In genomic region chr10:80806341-80807056, GRCm38 (mm10) we compare ENCODE assay signal across 8 mouse cellular contexts. TPM values are rescaled to one million over a fixed set of nuclear protein-coding genes. Genes with fewer than 3 reads are reported as not detected.
DNase-seq lines count a peak whose midpoint lies in the region; ATAC-seq and TF ChIP-seq lines count a peak whose summit lies in the region.

No protein-coding gene starts in this region.

- H3K27ac ChIP-seq in kidney, adult 2 months (ENCODE audit: insufficient read depth, low read depth, low read length) = no peak overlapping the region
- H3K27ac ChIP-seq in embryonic facial prominence, embryonic 10.5 days (replicated peaks) = peak overlapping the region; percentile 85
- H3K27ac ChIP-seq in hindbrain, embryonic 12.5 days = peak overlapping the region; percentile 76
- H3K27ac ChIP-seq in midbrain, embryonic 13.5 days = peak overlapping the region; percentile 87

- no peak for TF ChIP-seq POLR2A in kidney, adult 2 months (IDR thresholded peaks at IDR 0.05; ENCODE audit: low read depth, low read length)

- no peaks in the 10 kb centered on the region for H3K9me3 ChIP-seq in embryonic facial prominence, embryonic 10.5 days
- no peaks in the 10 kb centered on the region for H3K9me3 ChIP-seq in hindbrain, embryonic 12.5 days (replicated peaks)
- no peaks in the 10 kb centered on the region for H3K9me3 ChIP-seq in midbrain, embryonic 13.5 days

- peak overlapping the region; percentile 98 for H3K4me2 ChIP-seq in hindbrain, embryonic 12.5 days (replicated peaks)
- peak overlapping the region; percentile 84 for H3K4me2 ChIP-seq in midbrain, embryonic 13.5 days (replicated peaks)

- peak overlapping the region; percentile 76 for H3K9ac ChIP-seq in hindbrain, embryonic 12.5 days
- H3K9ac ChIP-seq in midbrain, embryonic 13.5 days (replicated peaks) = peak overlapping the region; percentile 78

- H3K4me1 ChIP-seq in kidney, adult 2 months (ENCODE audit: control insufficient read depth, insufficient read depth, low read length) = peaks cover 6% of the 10 kb centered on the region; the same call in 1 of the 2 replicates
- peaks cover 63% of the 10 kb centered on the region for H3K4me1 ChIP-seq in embryonic facial prominence, embryonic 10.5 days
- H3K4me1 ChIP-seq in hindbrain, embryonic 12.5 days = peaks cover 41% of the 10 kb centered on the region
- peaks cover 45% of the 10 kb centered on the region for H3K4me1 ChIP-seq in midbrain, embryonic 13.5 days (replicated peaks)

- WGBS in kidney, adult 2 months = 54% methylated on average over 34 of the region's 34 CpGs
- WGBS in embryonic facial prominence, embryonic 10.5 days = 42% methylated on average over 34 of the region's 34 CpGs
- WGBS in hindbrain, embryonic 12.5 days = 36% methylated on average over 34 of the region's 34 CpGs
- 37% methylated on average over 34 of the region's 34 CpGs for WGBS in midbrain, embryonic 13.5 days

- H3K36me3 ChIP-seq in kidney, adult 2 months (ENCODE audit: control insufficient read depth, insufficient read depth, low read length) = no peaks in the 10 kb centered on the region
- H3K36me3 ChIP-seq in embryonic facial prominence, embryonic 10.5 days (replicated peaks) = peaks cover 55% of the 10 kb centered on the region
- peaks cover 40% of the 10 kb centered on the region for H3K36me3 ChIP-seq in hindbrain, embryonic 12.5 days
- H3K36me3 ChIP-seq in midbrain, embryonic 13.5 days = peaks cover 40% of the 10 kb centered on the region

- no peak for TF ChIP-seq CTCF in kidney, adult 2 months (conservative IDR thresholded peaks at IDR 0.05; ENCODE audit: insufficient read depth, insufficient read length, low read depth, low read length)

- ATAC-seq in hindbrain, embryonic 12.5 days (ENCODE audit: low FRiP score) = peak; percentile 15; the same call in 1 of the 2 replicates
- ATAC-seq in midbrain, embryonic 13.5 days = peak; percentile 8; the same call in 1 of the 2 replicates

- H3K27me3 ChIP-seq in kidney, adult 2 months (replicated peaks; ENCODE audit: control insufficient read depth, insufficient read depth, low read length) = no peaks in the 10 kb centered on the region
- H3K27me3 ChIP-seq in embryonic facial prominence, embryonic 10.5 days (replicated peaks; ENCODE audit: low read depth, poor library complexity, severe bottlenecking) = peaks cover 65% of the 10 kb centered on the region
- peaks cover 60% of the 10 kb centered on the region for H3K27me3 ChIP-seq in hindbrain, embryonic 12.5 days
- peaks cover 56% of the 10 kb centered on the region for H3K27me3 ChIP-seq in midbrain, embryonic 13.5 days

- DNase-seq in kidney, adult 2 months = no peak
- DNase-seq in kidney, adult 18-20 months = no peak
- no peak for DNase-seq in embryonic facial prominence, embryonic 10.5 days (ENCODE audit: low spot score)
- DNase-seq in right cerebral cortex, postnatal 10 days (ENCODE audit: low spot score in 2 of 2) = no peak
- DNase-seq in ovary, postnatal 10 days (ENCODE audit: low spot score) = no peak
- no peak for DNase-seq in yolk sac, embryonic 10.5 days (ENCODE audit: low spot score)

- H3K4me3 ChIP-seq in kidney, adult 2 months (ENCODE audit: insufficient read depth, low read depth, low read length) = peak overlapping the region; percentile 49
- peak overlapping the region; percentile 68 for H3K4me3 ChIP-seq in embryonic facial prominence, embryonic 10.5 days
- H3K4me3 ChIP-seq in hindbrain, embryonic 12.5 days = peak overlapping the region; percentile 47
- H3K4me3 ChIP-seq in midbrain, embryonic 13.5 days (replicated peaks) = peak overlapping the region; percentile 46

RNA-seq across cellular contexts. Expression of gene Amh, which starts 1.5 kb away (rescaled TPM):
- polyA plus RNA-seq in kidney, adult 2 months (2012; rRNA removed) = 0.17 and 0.23 TPM in 2 replicates
- polyA plus RNA-seq in embryonic facial prominence, embryonic 10.5 days (2016; fragmentation: Nextera tagmentation; extraction: Ambion mirVana) = 0.11 and 0.17 TPM in 2 replicates
- not detected in 2 replicates for polyA plus RNA-seq in hindbrain, embryonic 12.5 days (2016; fragmentation: Nextera tagmentation; extraction: Ambion mirVana)
- not detected in 2 replicates for polyA plus RNA-seq in midbrain, embryonic 13.5 days (2015; fragmentation: Nextera tagmentation; extraction: Ambion mirVana)

RNA-seq across cellular contexts. Expression of gene Jsrp1, which starts 6.8 kb away (rescaled TPM):
- polyA plus RNA-seq in kidney, adult 2 months (2012; rRNA removed) = 0.20 and 3.2 TPM in 2 replicates
- polyA plus RNA-seq in embryonic facial prominence, embryonic 10.5 days (2016; fragmentation: Nextera tagmentation; extraction: Ambion mirVana) = 0.26 and 0.52 TPM in 2 replicates
- polyA plus RNA-seq in hindbrain, embryonic 12.5 days (2016; fragmentation: Nextera tagmentation; extraction: Ambion mirVana) = 0.83 and 1.7 TPM in 2 replicates
- 0.28 and 0.43 TPM in 2 replicates for polyA plus RNA-seq in midbrain, embryonic 13.5 days (2015; fragmentation: Nextera tagmentation; extraction: Ambion mirVana)

RNA-seq across cellular contexts. Expression of gene Plekhj1, which starts 8.1 kb away (rescaled TPM):
- polyA plus RNA-seq in kidney, adult 2 months (2012; rRNA removed) = 36.9 and 39.3 TPM in 2 replicates
- 181 and 184 TPM in 2 replicates for polyA plus RNA-seq in embryonic facial prominence, embryonic 10.5 days (2016; fragmentation: Nextera tagmentation; extraction: Ambion mirVana)
- 139 TPM in 2 replicates for polyA plus RNA-seq in hindbrain, embryonic 12.5 days (2016; fragmentation: Nextera tagmentation; extraction: Ambion mirVana)
- 131 and 150 TPM in 2 replicates for polyA plus RNA-seq in midbrain, embryonic 13.5 days (2015; fragmentation: Nextera tagmentation; extraction: Ambion mirVana)

RNA-seq across cellular contexts. Expression of gene Sf3a2, which starts 8.5 kb away (rescaled TPM):
- polyA plus RNA-seq in kidney, adult 2 months (2012; rRNA removed) = 22.6 and 23.1 TPM in 2 replicates
- polyA plus RNA-seq in embryonic facial prominence, embryonic 10.5 days (2016; fragmentation: Nextera tagmentation; extraction: Ambion mirVana) = 114 and 127 TPM in 2 replicates
- 65.3 and 71.8 TPM in 2 replicates for polyA plus RNA-seq in hindbrain, embryonic 12.5 days (2016; fragmentation: Nextera tagmentation; extraction: Ambion mirVana)
- 64.1 and 64.9 TPM in 2 replicates for polyA plus RNA-seq in midbrain, embryonic 13.5 days (2015; fragmentation: Nextera tagmentation; extraction: Ambion mirVana)

RNA-seq across cellular contexts. Expression of gene Oaz1, which starts 20.0 kb away (rescaled TPM):
- polyA plus RNA-seq in kidney, adult 2 months (2012; rRNA removed) = 1,045 and 1,074 TPM in 2 replicates
- 2,205 and 2,316 TPM in 2 replicates for polyA plus RNA-seq in embryonic facial prominence, embryonic 10.5 days (2016; fragmentation: Nextera tagmentation; extraction: Ambion mirVana)
- polyA plus RNA-seq in hindbrain, embryonic 12.5 days (2016; fragmentation: Nextera tagmentation; extraction: Ambion mirVana) = 1,255 and 1,389 TPM in 2 replicates
- polyA plus RNA-seq in midbrain, embryonic 13.5 days (2015; fragmentation: Nextera tagmentation; extraction: Ambion mirVana) = 1,319 and 1,425 TPM in 2 replicates
